Mouse (Mus musculus) Muller cell, postnatal 12 days (primary cell): Measurements from ENCODE around the gene Itsn1.

Source experiments
- DNase-seq: peaks from one replicate; pipeline ENCODE4 v3.0.0-alpha.2; 2015; ENCODE audit errors: inconsistent ontology term

The Itsn1 gene

DNA sequence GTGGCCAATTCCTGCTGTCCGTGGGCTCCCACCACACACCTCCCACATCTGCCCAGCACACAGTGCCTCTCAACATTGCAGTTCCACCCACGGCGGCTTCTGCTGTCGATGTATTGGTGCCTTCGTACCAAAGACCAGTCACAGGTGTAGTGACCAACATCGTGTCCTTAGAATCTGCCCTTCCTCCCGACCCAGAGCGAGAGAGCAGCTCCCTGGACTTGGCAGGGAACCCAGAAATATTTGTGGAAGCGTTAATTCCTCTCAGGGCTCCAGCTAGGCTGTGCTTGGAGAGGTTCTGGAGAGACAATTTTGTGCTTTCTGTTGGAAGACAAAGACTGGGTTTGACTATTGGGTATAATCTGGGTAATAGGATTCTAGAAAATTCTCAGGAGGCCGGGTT is 217.2 kb downstream of the Itsn1 start:
- DNase-seq, result no peak

DNA sequence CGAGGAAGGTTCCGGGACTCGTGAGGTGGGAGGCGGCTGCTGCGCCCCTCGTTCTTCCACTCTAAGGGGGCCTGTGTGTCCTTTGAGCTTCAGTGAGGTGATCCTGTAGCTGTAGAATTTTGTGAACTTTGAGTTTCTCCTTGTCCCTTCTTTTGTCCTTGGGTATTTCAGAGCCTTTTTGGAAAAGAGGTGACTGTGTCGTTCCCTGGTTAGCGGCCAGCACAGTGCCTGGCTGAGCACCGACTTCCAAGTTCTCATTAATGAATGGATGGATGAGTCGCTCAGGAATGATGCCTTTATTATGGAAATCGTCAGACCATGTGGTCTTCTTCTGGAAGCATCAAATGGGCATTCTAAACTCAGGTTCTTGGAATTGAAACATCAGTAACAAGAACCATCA is 218.0 kb downstream of the Itsn1 start:
- DNase-seq, result no peak

DNA sequence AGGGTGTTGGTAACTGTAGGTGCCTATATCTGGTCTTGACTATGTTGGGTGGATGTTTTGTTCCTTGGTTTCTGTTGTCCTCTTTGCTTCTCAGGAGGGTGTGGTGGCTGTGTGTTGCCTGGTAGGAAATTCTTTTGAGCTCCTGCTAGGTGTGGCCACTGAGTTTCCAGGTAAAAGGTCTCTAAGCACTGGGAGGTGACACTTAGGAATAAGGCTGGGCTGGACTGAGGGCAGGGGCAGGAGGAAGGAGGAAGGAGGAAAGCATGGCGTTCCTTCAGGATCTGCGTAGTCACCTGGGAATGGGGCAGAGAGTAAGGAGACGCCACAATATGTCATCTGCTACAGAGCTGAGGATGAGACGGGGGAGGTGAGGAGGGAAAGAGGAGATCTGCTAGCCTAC is 224.9 kb downstream of the Itsn1 start:
- DNase-seq, result no peak

DNA sequence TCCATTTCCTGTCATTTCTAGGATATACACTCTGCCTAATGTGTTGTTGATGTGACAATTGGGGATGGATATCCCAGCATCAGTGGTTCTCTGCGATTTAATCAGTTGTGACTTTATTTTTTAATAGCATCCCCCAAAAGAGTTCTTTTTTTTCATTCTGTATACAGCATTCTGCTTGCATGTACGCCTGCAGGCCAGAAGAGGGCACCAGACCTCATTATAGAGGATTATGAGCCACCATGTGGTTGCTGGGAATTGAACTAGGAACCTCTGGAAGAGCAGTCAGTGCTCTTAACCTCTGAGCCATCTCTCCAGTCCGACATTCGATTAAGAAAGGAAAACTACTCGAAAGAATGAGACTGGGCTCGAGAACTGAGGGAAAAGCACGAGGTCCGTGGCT is 225.7 kb downstream of the Itsn1 start:
- DNase-seq, result no peak

DNA sequence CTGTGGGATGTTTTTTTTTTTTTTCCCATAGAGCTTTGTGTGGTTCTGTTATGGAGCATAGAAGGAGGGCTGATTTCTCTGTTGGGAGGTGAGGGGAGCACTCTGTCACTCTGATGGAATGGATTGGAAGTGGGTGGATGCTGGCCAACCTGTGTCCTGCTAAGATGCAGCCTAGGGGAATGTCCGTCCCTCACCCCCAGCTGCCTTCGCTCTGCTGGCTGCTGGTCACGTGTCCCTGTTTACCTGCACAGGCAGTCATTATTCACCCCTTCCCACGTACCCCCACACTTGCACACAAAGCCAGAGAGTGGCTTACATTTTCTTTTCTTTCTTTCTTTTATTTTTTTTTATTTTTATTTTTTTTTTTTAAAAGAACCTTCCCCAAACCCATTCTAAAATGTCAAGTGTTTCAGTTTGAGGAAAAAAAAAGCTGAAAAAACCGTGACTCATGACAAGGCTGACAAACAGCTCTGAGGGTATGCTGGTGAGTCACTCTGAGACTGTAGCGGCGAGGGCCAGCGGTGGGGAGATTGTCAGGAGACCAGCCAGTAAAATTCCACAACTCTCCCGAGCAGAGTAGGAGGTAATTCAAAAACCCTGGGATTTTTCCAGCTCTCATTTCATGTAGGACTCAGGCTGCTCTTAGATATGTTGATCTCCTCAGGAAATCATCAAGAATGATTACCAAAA is 233.3 kb downstream of the Itsn1 start:
- DNase-seq, result peak; percentile 93

DNA sequence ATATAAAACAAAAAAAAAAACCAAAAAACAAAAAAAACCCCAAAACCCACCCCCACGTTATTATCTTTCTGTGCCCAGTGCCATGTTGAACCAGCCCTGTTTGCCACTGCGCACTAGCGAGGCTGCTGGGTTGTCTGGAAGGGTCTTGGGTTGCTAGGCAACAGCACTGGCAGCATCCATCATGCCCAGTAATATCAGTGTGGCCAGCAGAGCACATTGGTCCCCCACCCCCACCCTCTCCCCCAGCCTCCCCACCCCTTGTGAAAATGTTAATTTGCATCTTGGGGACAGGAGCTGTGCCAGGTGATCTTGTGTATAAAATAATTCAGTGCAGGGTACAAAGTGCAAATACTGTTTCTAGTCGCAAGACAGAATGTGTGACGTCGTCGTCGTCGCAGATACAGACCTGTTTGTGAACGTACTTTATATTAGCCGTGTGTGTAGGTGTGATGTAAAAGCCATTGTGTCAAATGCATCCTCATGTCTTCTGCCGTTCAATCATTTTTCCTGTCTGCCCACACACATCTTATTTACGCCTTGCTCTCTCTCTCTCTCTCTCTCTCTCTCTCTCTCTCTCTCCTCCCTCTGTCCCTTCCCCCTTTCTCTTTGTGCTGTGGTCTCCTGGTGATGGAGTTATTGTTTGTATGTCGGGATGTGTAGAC is 233.9 kb downstream of the Itsn1 start:
- DNase-seq, result no peak

DNA sequence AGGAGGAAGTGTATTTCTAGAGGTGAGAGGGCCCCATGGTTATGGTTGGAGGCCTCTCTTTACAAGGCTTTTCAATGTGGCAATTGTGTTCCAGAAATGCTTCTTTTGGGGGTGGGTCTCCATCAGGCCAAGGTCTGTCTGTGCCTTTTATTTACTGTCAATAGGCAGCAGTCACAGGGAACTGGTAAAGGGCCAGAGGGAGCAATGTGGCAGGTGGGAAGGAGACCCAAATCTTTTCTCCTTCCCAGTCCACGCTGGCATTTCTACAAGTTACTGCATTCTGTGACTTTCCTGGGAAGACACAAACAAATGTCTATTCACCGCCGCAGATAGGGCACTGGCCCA is 234.4 kb downstream of the Itsn1 start:
- no peak for DNase-seq

DNA sequence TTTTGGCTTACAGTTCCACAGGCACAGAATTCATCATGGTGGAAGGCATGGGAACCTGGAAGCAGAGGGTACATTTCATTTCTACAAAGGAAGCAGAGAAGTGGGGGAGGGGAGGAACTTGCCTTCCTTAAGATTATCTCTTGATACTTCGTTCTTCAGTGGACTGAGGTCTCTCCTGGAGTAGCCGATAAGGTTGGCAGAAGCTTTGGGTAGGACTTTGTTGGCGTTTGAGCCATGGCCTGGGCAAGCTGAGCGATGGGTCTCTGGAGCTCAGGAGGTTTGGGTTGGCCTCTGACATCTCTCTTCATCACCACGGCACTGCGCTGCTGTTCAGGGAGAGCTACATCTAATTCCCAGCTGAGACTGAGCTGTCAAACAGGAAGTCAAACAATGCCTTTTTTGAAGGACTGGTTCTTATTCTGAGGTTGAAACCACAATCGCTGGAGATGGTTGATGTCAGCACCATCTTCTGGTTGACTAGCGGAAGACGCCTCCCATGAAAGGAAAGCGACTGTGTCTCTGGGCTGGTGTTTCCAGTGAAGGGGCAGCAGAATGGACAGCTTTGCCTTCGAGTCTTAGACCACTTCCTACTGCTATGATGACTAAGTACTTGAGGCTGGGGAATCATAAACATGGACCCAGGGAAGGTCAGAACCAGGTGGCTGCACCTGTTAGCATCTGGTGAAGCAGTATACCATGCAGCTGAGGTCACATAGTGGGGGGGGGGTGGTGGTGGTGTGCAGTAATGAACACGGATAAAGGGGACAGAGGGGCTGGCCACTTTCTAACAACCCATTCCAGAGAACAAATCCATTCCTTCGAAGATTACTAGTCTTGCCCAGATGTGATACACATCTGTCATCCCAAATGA is 235.5 kb downstream of the Itsn1 start:
- no peak for DNase-seq

DNA sequence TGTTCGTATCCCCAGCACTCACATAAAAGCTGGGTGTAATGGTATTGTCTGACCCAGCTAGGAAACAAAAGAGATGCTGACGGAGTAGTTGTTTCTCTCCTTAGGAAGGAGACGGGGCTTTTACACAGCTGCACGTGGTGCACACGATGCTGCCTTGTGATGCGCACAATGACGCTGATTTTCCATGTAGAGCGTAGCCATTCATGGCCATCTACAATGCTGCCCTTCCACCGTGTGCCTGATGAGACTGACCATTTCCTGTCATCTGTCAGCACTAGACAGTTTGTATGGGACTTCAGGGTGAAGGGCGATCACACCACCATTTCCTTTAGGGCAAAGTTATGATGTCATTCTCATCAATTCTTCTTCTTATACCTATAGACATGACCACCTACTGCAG is 239.6 kb downstream of the Itsn1 start:
- DNase-seq, result no peak

DNA sequence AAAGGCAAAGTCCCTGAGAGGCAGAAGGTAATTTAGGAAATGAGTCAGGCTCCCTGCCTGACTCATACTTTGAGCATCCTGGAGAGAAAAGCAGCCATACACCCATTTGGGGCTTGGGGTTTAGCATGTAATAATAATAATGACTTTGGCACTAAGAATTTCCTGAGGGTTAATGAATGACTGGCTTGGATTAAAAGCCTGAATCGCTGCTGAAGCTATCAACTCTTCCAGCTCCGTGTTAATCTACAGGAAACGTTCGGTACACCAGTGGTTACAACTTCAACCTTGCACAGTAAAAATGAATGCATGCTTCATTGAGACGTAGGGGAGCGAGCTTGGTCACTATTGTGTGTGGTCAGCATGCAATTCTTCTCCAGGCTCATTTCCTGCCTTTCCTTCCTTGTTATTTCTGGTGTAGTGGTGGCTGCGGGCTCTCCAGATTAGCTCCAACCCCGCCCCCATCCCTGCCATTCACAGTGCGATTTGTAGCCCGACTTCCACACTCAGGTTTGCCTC is 240.5 kb downstream of the Itsn1 start:
- DNase-seq, result peak; percentile 88
